Mouse (Mus musculus): ENCODE data around the gene Fgfr2. TPM values are rescaled to one million over a fixed set of nuclear protein-coding genes. Genes with fewer than 3 reads are reported as not detected.

Gene Fgfr2
- polyA plus RNA-seq, 1 experiment from 2014 or later = 24.1 TPM

DNA sequence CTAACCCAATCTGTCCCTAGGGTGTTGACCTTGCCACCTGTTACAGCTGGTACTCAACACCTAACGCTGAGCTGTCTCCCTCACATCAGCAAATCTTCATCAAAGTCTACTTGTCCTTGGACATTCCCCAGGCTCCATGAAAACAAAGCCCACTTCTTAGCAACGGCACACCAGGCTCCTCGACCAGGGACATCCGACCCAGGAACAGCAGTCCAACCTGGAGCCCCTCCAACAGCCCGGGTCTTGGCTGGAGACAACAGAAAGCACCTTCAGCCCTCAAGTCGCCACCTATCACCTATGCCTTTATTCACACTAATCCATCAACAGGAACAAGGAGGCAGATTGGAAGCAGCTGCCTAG, 64.0 kb downstream of the Fgfr2 start:
- peaks cover 17% of the 10 kb centered on the region for H3K4me1 ChIP-seq (ENCODE audit: control insufficient read depth, insufficient read depth, low read depth, low read length)
- H3K4me2 ChIP-seq (ENCODE audit: low read length) = no peak overlapping the region
- H3K27ac ChIP-seq (ENCODE audit: low read depth, low read length) = no peak overlapping the region
- H3K9ac ChIP-seq (ENCODE audit: low read depth, low read length) = no peak overlapping the region
- H3K36me3 ChIP-seq (ENCODE audit: control insufficient read depth, insufficient read depth, low read length) = no peaks in the 10 kb centered on the region
- ATAC-seq = 0 out of 2 replicates have a peak, but pooled peaks have one; percentile 19
- 71% methylated on average over 6 of the region's 6 CpGs for WGBS
- no peaks in the 10 kb centered on the region for H3K27me3 ChIP-seq (replicated peaks; ENCODE audit: control insufficient read depth, insufficient read depth, low read length)
- no peaks in the 10 kb centered on the region for H3K9me3 ChIP-seq (ENCODE audit: control insufficient read depth, low read length)
- H3K4me3 ChIP-seq (ENCODE audit: low read length) = no peak overlapping the region

DNA sequence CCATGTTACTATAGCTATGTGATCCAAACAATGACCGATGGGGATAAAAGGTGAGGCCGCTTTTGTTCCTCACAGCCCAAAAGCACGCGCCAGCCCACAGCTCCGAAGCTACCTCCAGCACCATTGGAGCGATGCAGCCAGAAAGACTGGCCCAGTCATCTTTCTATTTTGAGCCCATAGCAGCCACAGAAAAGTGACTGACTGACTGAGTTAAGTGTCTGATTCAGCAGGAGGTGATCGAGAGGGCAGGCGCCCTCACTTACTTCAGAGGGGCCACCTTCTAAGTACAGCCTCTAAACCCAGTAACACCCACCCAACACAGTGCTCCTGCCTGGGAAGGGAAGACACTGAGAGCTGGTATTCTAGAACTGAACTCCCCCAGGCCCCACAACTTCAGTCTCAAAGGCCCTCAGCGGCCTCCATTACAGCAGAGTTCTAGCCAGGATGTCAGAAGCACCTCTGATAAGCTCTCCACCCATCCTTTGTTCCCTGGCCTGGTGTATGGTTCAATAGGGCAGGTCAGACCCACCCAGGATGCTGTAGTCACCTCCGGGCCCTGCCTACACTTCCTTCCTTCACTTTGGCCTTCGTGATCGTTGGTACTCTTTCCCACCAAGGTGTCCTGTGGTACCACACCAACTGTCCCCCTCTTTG, 64.5 kb downstream of the Fgfr2 start:
- ATAC-seq = no peak
- no peaks in the 10 kb centered on the region for H3K36me3 ChIP-seq (ENCODE audit: control insufficient read depth, insufficient read depth, low read length)
- peaks cover 17% of the 10 kb centered on the region for H3K4me1 ChIP-seq (ENCODE audit: control insufficient read depth, insufficient read depth, low read depth, low read length)
- H3K27me3 ChIP-seq (replicated peaks; ENCODE audit: control insufficient read depth, insufficient read depth, low read length) = no peaks in the 10 kb centered on the region
- H3K4me3 ChIP-seq (ENCODE audit: low read length) = no peak overlapping the region
- H3K9ac ChIP-seq (ENCODE audit: low read depth, low read length) = no peak overlapping the region
- no peak overlapping the region for H3K4me2 ChIP-seq (ENCODE audit: low read length)
- no peaks in the 10 kb centered on the region for H3K9me3 ChIP-seq (ENCODE audit: control insufficient read depth, low read length)
- H3K27ac ChIP-seq (ENCODE audit: low read depth, low read length) = no peak overlapping the region
- WGBS = 91% methylated on average over 12 of the region's 12 CpGs

DNA sequence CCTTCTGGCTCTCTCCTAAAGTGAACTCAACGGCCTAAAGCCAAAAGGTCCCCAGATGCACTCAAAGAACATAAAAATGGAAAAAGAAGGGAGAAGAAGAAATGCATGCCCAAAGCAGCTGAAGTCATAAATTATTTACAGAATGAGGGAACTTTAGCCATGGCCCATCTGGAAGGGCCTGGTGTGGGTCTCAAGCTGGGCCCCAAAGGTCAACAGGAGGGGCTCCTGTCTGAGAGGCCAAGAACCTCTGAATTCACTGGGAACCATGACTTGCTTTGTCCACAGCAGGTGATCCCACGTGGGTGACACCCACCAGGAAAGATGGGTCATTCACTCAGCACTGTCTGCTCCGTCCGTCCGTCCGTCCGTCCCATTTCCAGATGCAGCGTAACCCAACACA, 66.2 kb downstream of the Fgfr2 start:
- no peak for ATAC-seq

DNA sequence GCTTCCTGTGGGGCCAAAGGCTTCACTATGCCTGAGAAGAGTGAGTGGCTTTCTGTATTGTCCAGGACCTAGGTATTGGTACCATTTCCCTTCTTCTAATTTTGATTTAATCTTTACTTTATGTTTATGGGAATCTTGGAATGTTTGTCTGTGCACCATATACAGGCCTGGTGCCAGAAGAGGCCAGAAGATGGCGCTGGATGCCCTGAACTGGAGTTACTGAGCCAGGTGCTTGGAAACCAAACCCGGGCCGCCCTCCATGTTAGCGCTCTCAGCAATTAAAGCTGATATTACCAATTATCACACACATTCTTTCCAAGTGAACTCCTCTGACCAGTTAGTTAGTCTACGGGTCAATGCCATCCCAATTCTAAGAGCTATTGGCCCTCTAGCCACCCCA, 68.7 kb downstream of the Fgfr2 start:
- WGBS = 90% methylated on average over 5 of the region's 5 CpGs
- no peak for ATAC-seq
- no peak overlapping the region for H3K9ac ChIP-seq (ENCODE audit: low read depth, low read length)
- H3K36me3 ChIP-seq (ENCODE audit: control insufficient read depth, insufficient read depth, low read length) = no peaks in the 10 kb centered on the region
- H3K4me3 ChIP-seq (ENCODE audit: low read length) = no peak overlapping the region
- H3K4me1 ChIP-seq (ENCODE audit: control insufficient read depth, insufficient read depth, low read depth, low read length) = peaks cover 7% of the 10 kb centered on the region
- no peak overlapping the region for H3K27ac ChIP-seq (ENCODE audit: low read depth, low read length)
- no peaks in the 10 kb centered on the region for H3K27me3 ChIP-seq (replicated peaks; ENCODE audit: control insufficient read depth, insufficient read depth, low read length)
- H3K4me2 ChIP-seq (ENCODE audit: low read length) = no peak overlapping the region
- H3K9me3 ChIP-seq (ENCODE audit: control insufficient read depth, low read length) = no peaks in the 10 kb centered on the region

More for the DNA sequence above, 66.2 kb downstream of the Fgfr2 start:
- Histone ChIP-seq H3K9me3 (ENCODE audit: control insufficient read depth, low read length) (no peaks in the 10 kb centered on the region), H3K9ac (ENCODE audit: low read depth, low read length) (no peak overlapping the region), H3K27me3 (replicated peaks; ENCODE audit: control insufficient read depth, insufficient read depth, low read length) (no peaks in the 10 kb centered on the region), H3K27ac (ENCODE audit: low read depth, low read length) (no peak overlapping the region), H3K36me3 (ENCODE audit: control insufficient read depth, insufficient read depth, low read length) (no peaks in the 10 kb centered on the region), H3K4me1 (ENCODE audit: control insufficient read depth, insufficient read depth, low read depth, low read length) (peaks cover 17% of the 10 kb centered on the region), H3K4me2 (ENCODE audit: low read length) (no peak overlapping the region), H3K4me3 (ENCODE audit: low read length) (no peak overlapping the region)
- WGBS = 90% methylated on average over 8 of the region's 8 CpGs

DNA sequence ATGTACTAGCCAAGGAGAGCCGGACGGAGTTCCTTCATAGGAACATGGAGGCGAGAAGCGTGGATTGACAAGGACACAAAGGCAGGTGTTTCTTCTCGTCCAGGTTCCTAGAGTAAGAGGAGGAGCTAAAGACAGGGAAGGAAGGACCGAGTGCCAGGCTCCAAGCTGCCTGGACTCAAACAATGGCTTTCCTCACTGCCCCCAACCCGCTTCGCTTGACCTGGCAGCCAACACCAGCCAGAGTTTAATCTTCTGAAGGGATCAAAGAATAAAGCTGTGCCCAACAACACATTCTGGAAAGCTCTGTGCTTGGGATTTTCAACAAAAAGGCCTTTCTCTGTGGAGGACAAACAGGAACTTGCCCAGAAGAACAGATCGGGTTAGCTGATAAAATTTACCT, 69.4 kb downstream of the Fgfr2 start:
- no peak for ATAC-seq
- 80% methylated on average over 9 of the region's 9 CpGs for WGBS

DNA sequence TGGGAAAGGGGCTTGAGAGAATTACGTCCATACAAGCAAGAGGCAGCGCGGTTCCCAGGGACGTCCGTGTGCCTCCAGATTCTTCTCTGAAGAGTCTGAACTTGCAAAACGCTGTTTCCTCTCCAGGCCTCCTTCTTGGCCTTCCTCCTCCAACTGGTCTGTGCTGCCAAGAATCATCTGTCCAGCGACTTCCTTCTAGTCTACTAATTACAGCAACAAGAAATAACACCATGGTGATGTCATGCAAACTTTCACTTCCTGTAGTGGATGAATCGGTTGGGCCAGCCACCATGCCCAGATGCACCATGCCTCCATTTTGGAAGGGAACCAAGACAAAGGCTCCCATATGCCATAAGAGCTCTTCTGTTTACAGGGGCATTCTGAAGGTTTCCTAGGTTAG, 70.3 kb downstream of the Fgfr2 start:
- no peak overlapping the region for H3K27ac ChIP-seq (ENCODE audit: low read depth, low read length)
- WGBS = 80% methylated on average over 8 of the region's 8 CpGs
- H3K4me3 ChIP-seq (ENCODE audit: low read length) = no peak overlapping the region
- no peak for ATAC-seq
- no peaks in the 10 kb centered on the region for H3K36me3 ChIP-seq (ENCODE audit: control insufficient read depth, insufficient read depth, low read length)
- H3K9me3 ChIP-seq (ENCODE audit: control insufficient read depth, low read length) = no peaks in the 10 kb centered on the region
- peaks cover 3% of the 10 kb centered on the region for H3K4me1 ChIP-seq (ENCODE audit: control insufficient read depth, insufficient read depth, low read depth, low read length)
- no peak overlapping the region for H3K4me2 ChIP-seq (ENCODE audit: low read length)
- no peak overlapping the region for H3K9ac ChIP-seq (ENCODE audit: low read depth, low read length)
- no peaks in the 10 kb centered on the region for H3K27me3 ChIP-seq (replicated peaks; ENCODE audit: control insufficient read depth, insufficient read depth, low read length)

More for the DNA sequence above, 69.4 kb downstream of the Fgfr2 start:
- no peak overlapping the region for H3K4me2 ChIP-seq (ENCODE audit: low read length)
- H3K4me1 ChIP-seq (ENCODE audit: control insufficient read depth, insufficient read depth, low read depth, low read length) = no peaks in the 10 kb centered on the region; the same call in none of the 2 replicates
- no peaks in the 10 kb centered on the region for H3K9me3 ChIP-seq (ENCODE audit: control insufficient read depth, low read length)
- no peak overlapping the region for H3K4me3 ChIP-seq (ENCODE audit: low read length)
- H3K27me3 ChIP-seq (replicated peaks; ENCODE audit: control insufficient read depth, insufficient read depth, low read length) = no peaks in the 10 kb centered on the region
- H3K27ac ChIP-seq (ENCODE audit: low read depth, low read length) = 0 out of 2 replicates have a peak overlapping the region, but pooled peaks have one; percentile 32
- no peaks in the 10 kb centered on the region for H3K36me3 ChIP-seq (ENCODE audit: control insufficient read depth, insufficient read depth, low read length)
- no peak overlapping the region for H3K9ac ChIP-seq (ENCODE audit: low read depth, low read length)

DNA sequence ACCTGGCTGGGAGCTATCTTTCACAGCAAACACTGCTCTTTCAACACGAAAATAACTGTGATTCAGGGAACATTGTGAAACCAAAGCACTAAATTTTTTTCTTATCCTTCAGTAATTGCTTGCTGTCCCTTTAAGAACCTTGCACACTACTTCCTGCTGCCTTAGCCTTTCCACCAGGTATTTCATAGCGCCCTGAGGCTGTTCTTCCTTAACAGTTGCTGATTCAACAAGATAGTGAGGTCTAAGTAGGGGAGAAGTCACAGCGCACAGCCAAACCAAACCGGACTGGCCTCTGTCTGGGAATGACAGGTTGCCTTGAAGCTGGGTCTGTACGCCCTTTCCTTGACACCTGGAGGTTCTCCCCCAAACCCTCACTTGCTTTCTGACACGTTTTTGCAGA, 72.5 kb downstream of the Fgfr2 start:
- Histone ChIP-seq H3K27me3 (replicated peaks; ENCODE audit: control insufficient read depth, insufficient read depth, low read length) (no peaks in the 10 kb centered on the region), H3K36me3 (ENCODE audit: control insufficient read depth, insufficient read depth, low read length) (no peaks in the 10 kb centered on the region), H3K9ac (ENCODE audit: low read depth, low read length) (no peak overlapping the region), H3K4me2 (ENCODE audit: low read length) (no peak overlapping the region), H3K4me1 (ENCODE audit: control insufficient read depth, insufficient read depth, low read depth, low read length) (peaks cover 3% of the 10 kb centered on the region), H3K27ac (ENCODE audit: low read depth, low read length) (no peak overlapping the region), H3K9me3 (ENCODE audit: control insufficient read depth, low read length) (no peaks in the 10 kb centered on the region), H3K4me3 (ENCODE audit: low read length) (no peak overlapping the region)
- 86% methylated on average over 6 of the region's 6 CpGs for WGBS
- no peak for ATAC-seq

DNA sequence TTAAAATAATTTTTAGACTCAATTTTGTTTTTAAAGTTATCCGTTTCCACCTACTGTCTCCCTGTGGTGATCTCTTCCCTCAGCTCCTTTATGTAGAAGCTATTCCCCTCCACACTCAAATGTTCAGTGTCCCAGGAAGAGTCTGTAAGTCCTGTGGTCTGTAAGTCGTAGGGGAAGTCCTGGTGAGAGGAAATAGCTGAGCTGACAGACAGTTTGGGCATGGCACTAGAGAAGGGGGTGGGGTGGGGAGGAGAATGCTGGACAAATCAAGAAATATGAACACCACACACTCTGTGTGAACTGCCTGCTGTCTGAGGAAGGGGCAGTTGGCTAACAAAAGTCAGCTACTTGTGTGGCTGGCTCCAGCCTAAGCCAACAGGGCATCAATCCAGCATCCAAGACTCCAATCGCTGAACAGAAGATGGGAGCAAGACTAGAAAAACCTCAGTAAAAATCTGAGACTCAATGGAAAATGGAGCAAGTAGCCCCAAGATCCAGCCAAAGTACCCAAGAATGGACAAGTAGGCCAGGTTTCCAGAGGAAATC, 75.0 kb downstream of the Fgfr2 start:
- Histone ChIP-seq H3K27me3 (replicated peaks; ENCODE audit: control insufficient read depth, insufficient read depth, low read length) (no peaks in the 10 kb centered on the region), H3K36me3 (ENCODE audit: control insufficient read depth, insufficient read depth, low read length) (no peaks in the 10 kb centered on the region), H3K4me3 (ENCODE audit: low read length) (no peak overlapping the region), H3K9me3 (ENCODE audit: control insufficient read depth, low read length) (no peaks in the 10 kb centered on the region), H3K9ac (ENCODE audit: low read depth, low read length) (no peak overlapping the region), H3K4me1 (ENCODE audit: control insufficient read depth, insufficient read depth, low read depth, low read length) (peaks cover 3% of the 10 kb centered on the region), H3K27ac (ENCODE audit: low read depth, low read length) (no peak overlapping the region), H3K4me2 (ENCODE audit: low read length) (no peak overlapping the region)
- 67% methylated on average over 3 of the region's 3 CpGs for WGBS
- no peak for ATAC-seq

DNA sequence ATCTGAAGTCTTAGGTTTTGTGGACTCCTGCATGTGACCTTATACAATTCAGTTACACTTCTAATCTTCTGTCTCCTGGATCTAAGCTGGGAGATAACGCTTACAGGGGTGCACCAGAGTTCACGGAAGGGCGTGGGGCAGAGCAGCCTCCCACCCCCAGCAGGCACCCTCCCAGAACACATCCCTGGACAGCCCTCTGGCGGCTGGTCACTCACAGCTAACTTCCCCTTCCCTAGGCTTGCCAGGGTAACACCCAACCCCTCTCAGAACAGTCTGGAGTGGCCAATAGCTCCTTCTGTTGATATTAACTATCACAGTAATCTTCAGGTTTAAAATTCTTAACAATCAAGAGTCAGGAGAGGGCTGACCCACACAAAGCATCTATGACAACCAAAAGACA, 75.9 kb downstream of the Fgfr2 start:
- no peak overlapping the region for H3K4me2 ChIP-seq (ENCODE audit: low read length)
- H3K4me1 ChIP-seq (ENCODE audit: control insufficient read depth, insufficient read depth, low read depth, low read length) = peaks cover 3% of the 10 kb centered on the region
- no peaks in the 10 kb centered on the region for H3K27me3 ChIP-seq (replicated peaks; ENCODE audit: control insufficient read depth, insufficient read depth, low read length)
- H3K4me3 ChIP-seq (ENCODE audit: low read length) = no peak overlapping the region
- H3K9me3 ChIP-seq (ENCODE audit: control insufficient read depth, low read length) = no peaks in the 10 kb centered on the region
- no peak overlapping the region for H3K9ac ChIP-seq (ENCODE audit: low read depth, low read length)
- no peak for ATAC-seq
- H3K36me3 ChIP-seq (ENCODE audit: control insufficient read depth, insufficient read depth, low read length) = no peaks in the 10 kb centered on the region
- H3K27ac ChIP-seq (ENCODE audit: low read depth, low read length) = no peak overlapping the region
- WGBS = 92% methylated on average over 4 of the region's 4 CpGs
